Mouse (Mus musculus): ENCODE results near the gene Cmtm2b. TPM values are rescaled to one million over a fixed set of nuclear protein-coding genes. Genes with fewer than 3 reads are reported as not detected.

Cmtm2b gene
- total RNA-seq, 1 experiment = not detected

GRCm38 (mm10) chr8:104337890-104338289 lies 15.9 kb downstream of the Cmtm2b start:
- no peak overlapping the region for H3K9ac ChIP-seq (ENCODE audit: insufficient read depth, low read depth, low read length, poor library complexity, severe bottlenecking)
- H3K4me3 ChIP-seq (ENCODE audit: insufficient read depth in 1 of 2, low read depth in 1 of 2, low read length in 2 of 2, poor library complexity in 1 of 2, severe bottlenecking in 1 of 2) = no peak overlapping the region
- no peak overlapping the region for H3K27ac ChIP-seq (ENCODE audit: insufficient read depth, low read depth, low read length, poor library complexity, severe bottlenecking)
- in situ Hi-C loops (cut with MboI; ENCODE audit: low sequenced_read_pairs in 2 of 2, unreplicated experiment in 2 of 2) = no loop called here
- TF ChIP-seq HCFC1 (IDR thresholded peaks at IDR 0.05; ENCODE audit: borderline replicate concordance, insufficient read depth, low read length) (no peak), ZC3H11A (IDR thresholded peaks at IDR 0.05; ENCODE audit: borderline replicate concordance, low read depth, low read length) (no peak), ZNF384 (IDR thresholded peaks at IDR 0.05; ENCODE audit: low read depth, low read length) (no peak), CHD2 (IDR thresholded peaks at IDR 0.05; ENCODE audit: low read depth, low read length) (no peak), MAFK (IDR thresholded peaks at IDR 0.05; ENCODE audit: insufficient read depth, low read depth, low read length) (no peak)
- H3K4me1 ChIP-seq (ENCODE audit: control insufficient read depth in 2 of 2, insufficient read depth in 2 of 2, low read length in 2 of 2, poor library complexity in 1 of 2) = peaks cover 0 to 13% of the 10 kb centered on the region in 2 experiments; a peak in 2 of 4 replicates
- no peaks in the 10 kb centered on the region for H3K9me3 ChIP-seq (ENCODE audit: control insufficient read depth, insufficient read depth, low read depth, low read length)
- DNase-seq (ENCODE audit: low read depth, low spot score) = no peak
- H3K36me3 ChIP-seq (ENCODE audit: control insufficient read depth, insufficient read depth, low read length, poor library complexity, severe bottlenecking) = no peaks in the 10 kb centered on the region

- in situ Hi-C loops (cut with MboI; ENCODE audit: low sequenced_read_pairs in 2 of 2, unreplicated experiment in 2 of 2) = no loop called here
- no peak for TF ChIP-seq ZNF384 (IDR thresholded peaks at IDR 0.05; ENCODE audit: low read depth, low read length)
- TF ChIP-seq ZC3H11A (IDR thresholded peaks at IDR 0.05; ENCODE audit: borderline replicate concordance, low read depth, low read length) = no peak
- TF ChIP-seq MAFK (IDR thresholded peaks at IDR 0.05; ENCODE audit: insufficient read depth, low read depth, low read length) = no peak
- TF ChIP-seq HCFC1 (IDR thresholded peaks at IDR 0.05; ENCODE audit: borderline replicate concordance, insufficient read depth, low read length) = no peak
- no peak for TF ChIP-seq CHD2 (IDR thresholded peaks at IDR 0.05; ENCODE audit: low read depth, low read length)
- H3K36me3 ChIP-seq (ENCODE audit: control insufficient read depth, insufficient read depth, low read length, poor library complexity, severe bottlenecking) = no peaks in the 10 kb centered on the region
- H3K9me3 ChIP-seq (ENCODE audit: control insufficient read depth, insufficient read depth, low read depth, low read length) = no peaks in the 10 kb centered on the region
- peak within 1 kb of the TSS; percentile 59 to 72 for H3K4me3 ChIP-seq (ENCODE audit: insufficient read depth in 1 of 2, low read depth in 1 of 2, low read length in 2 of 2, poor library complexity in 1 of 2, severe bottlenecking in 1 of 2)
- no peak for DNase-seq (ENCODE audit: low read depth, low spot score)
- H3K27ac ChIP-seq (ENCODE audit: insufficient read depth, low read depth, low read length, poor library complexity, severe bottlenecking) = no peak within 1 kb of the TSS
- H3K9ac ChIP-seq (ENCODE audit: insufficient read depth, low read depth, low read length, poor library complexity, severe bottlenecking) = peak within 1 kb of the TSS; percentile 35
- peaks cover 0 to 13% of the 10 kb centered on the region in 2 experiments; a peak in 2 of 4 replicates for H3K4me1 ChIP-seq (ENCODE audit: control insufficient read depth in 2 of 2, insufficient read depth in 2 of 2, low read length in 2 of 2, poor library complexity in 1 of 2)
Measured at GRCm38 (mm10) chr8:104339229-104339982, 17.4 kb downstream of the Cmtm2b start, which contains the start of gene Cmtm3. Gene Cmtm3, plus strand, starts transcription at chr8:104339410.

- TF ChIP-seq ZC3H11A (IDR thresholded peaks at IDR 0.05; ENCODE audit: borderline replicate concordance, low read depth, low read length) (no peak), HCFC1 (IDR thresholded peaks at IDR 0.05; ENCODE audit: borderline replicate concordance, insufficient read depth, low read length) (no peak), ZNF384 (IDR thresholded peaks at IDR 0.05; ENCODE audit: low read depth, low read length) (no peak), CHD2 (IDR thresholded peaks at IDR 0.05; ENCODE audit: low read depth, low read length) (no peak), MAFK (IDR thresholded peaks at IDR 0.05; ENCODE audit: insufficient read depth, low read depth, low read length) (no peak)
- H3K27ac ChIP-seq (ENCODE audit: insufficient read depth, low read depth, low read length, poor library complexity, severe bottlenecking) = no peak overlapping the region
- in situ Hi-C loops (cut with MboI; ENCODE audit: low sequenced_read_pairs in 2 of 2, unreplicated experiment in 2 of 2) = no loop called here
Measured at GRCm38 (mm10) chr8:104339983-104340232, 17.9 kb downstream of the Cmtm2b start.

GRCm38 (mm10) chr8:104340233-104341105 lies 18.4 kb downstream of the Cmtm2b start:
- no peaks in the 10 kb centered on the region for H3K9me3 ChIP-seq (ENCODE audit: control insufficient read depth, insufficient read depth, low read depth, low read length)
- peak; percentile 32; the same call in 1 of the 2 replicates for TF ChIP-seq HCFC1 (IDR thresholded peaks at IDR 0.05; ENCODE audit: borderline replicate concordance, insufficient read depth, low read length)
- 0 out of 2 replicates have a peak, but pooled peaks have one; percentile 11 for TF ChIP-seq ZC3H11A (IDR thresholded peaks at IDR 0.05; ENCODE audit: borderline replicate concordance, low read depth, low read length)
- TF ChIP-seq CHD2 (IDR thresholded peaks at IDR 0.05; ENCODE audit: low read depth, low read length) = no peak
- DNase-seq (ENCODE audit: low read depth, low spot score) = peak; percentile 53
- H3K9ac ChIP-seq (ENCODE audit: insufficient read depth, low read depth, low read length, poor library complexity, severe bottlenecking) = peak overlapping the region; percentile 63
- H3K27ac ChIP-seq (ENCODE audit: insufficient read depth, low read depth, low read length, poor library complexity, severe bottlenecking) = no peak overlapping the region
- in situ Hi-C loops (cut with MboI; ENCODE audit: low sequenced_read_pairs in 2 of 2, unreplicated experiment in 2 of 2) = no loop called here
- H3K4me3 ChIP-seq (ENCODE audit: insufficient read depth in 1 of 2, low read depth in 1 of 2, low read length in 2 of 2, poor library complexity in 1 of 2, severe bottlenecking in 1 of 2) = peak overlapping the region; percentile 59 to 72
- peaks cover 0 to 13% of the 10 kb centered on the region in 2 experiments; a peak in 2 of 4 replicates for H3K4me1 ChIP-seq (ENCODE audit: control insufficient read depth in 2 of 2, insufficient read depth in 2 of 2, low read length in 2 of 2, poor library complexity in 1 of 2)
- no peaks in the 10 kb centered on the region for H3K36me3 ChIP-seq (ENCODE audit: control insufficient read depth, insufficient read depth, low read length, poor library complexity, severe bottlenecking)

More at GRCm38 (mm10) chr8:104339983-104340232, 17.9 kb downstream of the Cmtm2b start:
- DNase-seq (ENCODE audit: low read depth, low spot score) = no peak
- H3K9me3 ChIP-seq (ENCODE audit: control insufficient read depth, insufficient read depth, low read depth, low read length) = no peaks in the 10 kb centered on the region
- H3K9ac ChIP-seq (ENCODE audit: insufficient read depth, low read depth, low read length, poor library complexity, severe bottlenecking) = no peak overlapping the region
- no peaks in the 10 kb centered on the region for H3K36me3 ChIP-seq (ENCODE audit: control insufficient read depth, insufficient read depth, low read length, poor library complexity, severe bottlenecking)
- peak overlapping the region; percentile 59 to 72 for H3K4me3 ChIP-seq (ENCODE audit: insufficient read depth in 1 of 2, low read depth in 1 of 2, low read length in 2 of 2, poor library complexity in 1 of 2, severe bottlenecking in 1 of 2)
- peaks cover 0 to 13% of the 10 kb centered on the region in 2 experiments; a peak in 2 of 4 replicates for H3K4me1 ChIP-seq (ENCODE audit: control insufficient read depth in 2 of 2, insufficient read depth in 2 of 2, low read length in 2 of 2, poor library complexity in 1 of 2)
